Mouse (Mus musculus): ENCODE results near the gene Ccdc162.

DNA sequence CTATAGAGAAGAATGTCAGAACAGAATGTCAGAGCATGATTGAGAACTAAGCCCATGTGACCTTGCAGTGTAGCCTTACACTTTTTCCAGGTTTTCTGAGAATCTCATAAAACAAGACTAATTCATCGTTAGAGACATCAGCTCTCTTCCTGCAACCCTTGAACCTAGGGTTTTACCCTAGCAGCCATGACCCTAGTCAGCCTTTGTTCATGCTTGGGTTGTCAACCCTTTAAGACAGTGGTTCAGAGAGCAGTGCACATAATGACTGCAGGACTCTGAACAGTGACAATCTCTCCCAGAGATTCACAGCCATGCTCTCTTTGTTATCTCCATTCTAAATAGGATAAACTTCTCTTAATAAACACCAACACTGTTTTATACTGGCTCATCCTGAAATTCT lies 137.9 kb downstream of the Ccdc162 start:
- TF ChIP-seq CTCF (IDR thresholded peaks at IDR 0.05; ENCODE audit: low read depth) (no peak), EP300 (IDR thresholded peaks at IDR 0.05; ENCODE audit: low read depth) (no peak)

Data from heart, postnatal 0 days (tissue).